Mouse (Mus musculus) stomach, postnatal 0 days (tissue): ENCODE measurements at regions not wholly inside any gene's neighbourhood (a gene's known extent, or its start where the extent isn't known, plus 50 kb on each side); places are given as distances from the start of the nearest gene placed in this dataset.

Experiments used
- ATAC-seq: fragments of 200-750 bp; cut with Nextera tagmentation; 2 replicates; pipeline ENCODE4 v1.8.0; 2017; ENCODE audit not compliant: low FRiP score, low TSS enrichment
- DNase-seq: peaks from one replicate; pipeline ENCODE4 v3.0.0-alpha.2; 2016; ENCODE audit warnings: low spot score
- H3K27ac ChIP-seq: fragments of 300-500 bp; sonication (generic); replicated peaks from 2 replicates; pipeline ENCODE4 v1.5.1; 2014; ENCODE audit warnings: mild to moderate bottlenecking, control low read depth
- H3K27me3 ChIP-seq: fragments of 300-500 bp; sonication (generic); 2 replicates; pipeline ENCODE4 v1.6.1; 2014; ENCODE audit warnings: low read length; ENCODE audit not compliant: control insufficient read depth, insufficient read depth
- H3K36me3 ChIP-seq: fragments of 300-500 bp; sonication (generic); 2 replicates; pipeline ENCODE4 v1.6.1; 2014; ENCODE audit warnings: low read length, mixed read lengths; ENCODE audit not compliant: control insufficient read depth, insufficient read depth
- H3K4me1 ChIP-seq: fragments of 300-500 bp; sonication (generic); replicated peaks from 2 replicates; pipeline ENCODE4 v1.6.1; 2014; ENCODE audit warnings: antibody characterized with exemption; ENCODE audit not compliant: control insufficient read depth, insufficient read depth
- H3K4me2 ChIP-seq: fragments of 300-500 bp; sonication (generic); replicated peaks from 2 replicates; pipeline ENCODE4 v1.6.1; 2014; ENCODE audit warnings: low read depth, mild to moderate bottlenecking, control low read depth, moderate library complexity
- H3K4me3 ChIP-seq: fragments of 300-500 bp; sonication (generic); 2 replicates; pipeline ENCODE4 v1.5.1; 2014; ENCODE audit warnings: low read depth, low read length, control low read depth
- H3K9ac ChIP-seq: fragments of 300-500 bp; sonication (generic); 2 replicates; pipeline ENCODE4 v1.6.1; 2014; ENCODE audit warnings: mild to moderate bottlenecking, low read length, control low read depth, mixed read lengths
- H3K9me3 ChIP-seq: fragments of 300-500 bp; sonication (generic); 2 replicates; pipeline ENCODE4 v1.6.1; 2016; ENCODE audit warnings: low read length; ENCODE audit not compliant: control insufficient read depth
- CTCF ChIP-seq: IDR thresholded peaks from 2 replicates; pipeline ENCODE4 v1.5.1; 2016; ENCODE audit warnings: antibody characterized with exemption, low read depth, mild to moderate bottlenecking, moderate library complexity
- EP300 ChIP-seq: optimal IDR thresholded peaks from 2 replicates; pipeline ENCODE3; 2016; ENCODE audit warnings: antibody characterized with exemption
- WGBS: fragments of 180-500 bp; shearing (Covaris S2); extraction: QIAGEN DNeasy Blood & Tissue Kit; methylation state at CpG from one replicate; pipeline ENCODE4 v1.1.7; 2014; 5-methylcytosine and 5-hydroxymethylcytosine counted together

- Histone ChIP-seq H3K4me2 (no peak overlapping the region), H3K36me3 (no peaks in the 10 kb centered on the region), H3K27ac (no peak overlapping the region), H3K4me3 (no peak overlapping the region), H3K9ac (no peak overlapping the region), H3K27me3 (no peaks in the 10 kb centered on the region), H3K4me1 (no peaks in the 10 kb centered on the region), H3K9me3 (no peaks in the 10 kb centered on the region)
- 68% methylated on average over 9 of the region's 9 CpGs for WGBS
- DNase-seq (no peak), ATAC-seq (no peak)
- TF ChIP-seq EP300 = no peak
- no peak for TF ChIP-seq CTCF
These were observed 68.6 kb downstream of the Tomm20 start for GRCm38 (mm10) chr8:126877039-126877365.

DNA sequence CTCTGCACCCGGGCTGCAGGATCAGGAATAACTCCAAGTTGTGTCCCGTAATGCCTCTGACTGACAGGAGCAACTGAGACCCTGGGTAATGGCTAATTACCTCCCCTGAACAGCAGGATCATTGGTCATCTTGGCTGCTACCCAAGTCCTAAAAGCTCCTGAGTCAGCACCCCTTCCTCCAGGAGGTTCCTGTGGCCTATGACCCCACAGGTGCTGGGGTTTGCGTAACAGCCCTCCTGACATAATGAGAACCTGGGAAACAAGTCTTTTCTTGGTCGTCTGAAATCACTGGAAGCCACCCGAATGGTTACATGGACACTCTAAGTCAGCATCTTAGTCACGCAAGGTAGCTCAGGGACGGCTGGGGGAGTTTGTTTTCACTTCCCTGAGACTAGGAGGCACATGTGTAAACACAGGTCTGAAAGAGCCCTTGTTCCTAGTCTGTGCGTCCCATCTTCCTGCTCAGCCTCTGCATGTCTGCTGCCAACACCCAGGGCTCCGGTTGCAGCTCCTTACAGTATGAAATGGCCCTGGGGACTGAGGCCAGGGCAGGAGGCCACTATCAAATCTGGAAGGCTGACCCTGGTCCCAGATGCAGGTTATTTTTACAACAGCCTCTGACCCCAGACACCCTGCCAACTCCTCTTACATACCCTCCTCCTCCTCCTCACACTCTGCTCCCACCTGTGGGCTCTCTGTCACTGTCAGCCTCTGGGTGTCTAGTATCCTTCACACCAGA is 69.2 kb downstream of the Tomm20 start:
- peak; percentile 75 for ATAC-seq
- Histone ChIP-seq H3K9me3 (no peaks in the 10 kb centered on the region), H3K27me3 (no peaks in the 10 kb centered on the region), H3K9ac (no peak overlapping the region), H3K4me2 (no peak overlapping the region), H3K4me1 (no peaks in the 10 kb centered on the region), H3K36me3 (no peaks in the 10 kb centered on the region), H3K4me3 (no peak overlapping the region), H3K27ac (0 out of 2 replicates have a peak overlapping the region, but pooled peaks have one; percentile 8)
- TF ChIP-seq CTCF (no peak), EP300 (no peak)
- 33% methylated on average over 9 of the region's 9 CpGs for WGBS
- peak; percentile 43 for DNase-seq

GRCm38 (mm10) chr8:126875491-126876155 is 70.0 kb downstream of the Tomm20 start:
- H3K4me2 ChIP-seq = no peak overlapping the region
- no peak overlapping the region for H3K4me3 ChIP-seq
- no peaks in the 10 kb centered on the region for H3K27me3 ChIP-seq
- H3K36me3 ChIP-seq = no peaks in the 10 kb centered on the region
- H3K9ac ChIP-seq = no peak overlapping the region
- TF ChIP-seq CTCF = no peak
- 81% methylated on average over 7 of the region's 7 CpGs for WGBS
- ATAC-seq (no peak), DNase-seq (no peak)
- H3K27ac ChIP-seq = no peak overlapping the region
- no peaks in the 10 kb centered on the region for H3K9me3 ChIP-seq
- no peaks in the 10 kb centered on the region for H3K4me1 ChIP-seq

DNA sequence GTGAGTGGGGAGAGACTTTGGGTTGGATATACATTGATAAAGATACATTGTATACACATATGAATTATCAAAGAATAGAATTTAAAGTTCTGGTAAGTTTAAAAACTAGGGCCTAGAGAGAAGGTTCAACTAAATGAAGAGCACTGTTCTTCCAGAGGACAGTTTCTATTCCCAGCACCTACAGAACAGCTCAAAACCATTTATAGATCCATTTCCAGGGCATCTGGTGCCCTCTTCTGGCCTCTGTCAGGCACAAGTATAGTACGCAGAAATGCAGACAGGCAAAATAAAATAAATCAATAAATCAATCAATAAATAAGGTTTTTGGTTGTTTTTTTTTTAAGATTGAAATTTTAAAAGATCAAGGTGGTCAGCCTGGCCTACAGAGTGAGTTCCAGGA is 70.8 kb downstream of the Tomm20 start:
- H3K4me1 ChIP-seq = no peaks in the 10 kb centered on the region
- no peak overlapping the region for H3K4me2 ChIP-seq
- H3K36me3 ChIP-seq = no peaks in the 10 kb centered on the region
- no peak overlapping the region for H3K4me3 ChIP-seq
- H3K9ac ChIP-seq = no peak overlapping the region
- no peak overlapping the region for H3K27ac ChIP-seq
- TF ChIP-seq EP300 = no peak
- peak; percentile 44 for TF ChIP-seq CTCF
- H3K27me3 ChIP-seq = no peaks in the 10 kb centered on the region
- no peak for ATAC-seq
- no peaks in the 10 kb centered on the region for H3K9me3 ChIP-seq
- DNase-seq = no peak
- 87% methylated on average over 1 of the region's 1 CpGs for WGBS

GRCm38 (mm10) chr8:126874126-126874730 is 71.4 kb downstream of the Tomm20 start:
- no peak for TF ChIP-seq EP300
- no peak for TF ChIP-seq CTCF
- Histone ChIP-seq H3K9me3 (no peaks in the 10 kb centered on the region), H3K4me2 (no peak overlapping the region), H3K27ac (no peak overlapping the region), H3K4me3 (no peak overlapping the region), H3K27me3 (no peaks in the 10 kb centered on the region), H3K9ac (no peak overlapping the region), H3K36me3 (no peaks in the 10 kb centered on the region), H3K4me1 (no peaks in the 10 kb centered on the region)
- 69% methylated on average over 6 of the region's 6 CpGs for WGBS
- no peak for DNase-seq
- ATAC-seq = no peak

DNA sequence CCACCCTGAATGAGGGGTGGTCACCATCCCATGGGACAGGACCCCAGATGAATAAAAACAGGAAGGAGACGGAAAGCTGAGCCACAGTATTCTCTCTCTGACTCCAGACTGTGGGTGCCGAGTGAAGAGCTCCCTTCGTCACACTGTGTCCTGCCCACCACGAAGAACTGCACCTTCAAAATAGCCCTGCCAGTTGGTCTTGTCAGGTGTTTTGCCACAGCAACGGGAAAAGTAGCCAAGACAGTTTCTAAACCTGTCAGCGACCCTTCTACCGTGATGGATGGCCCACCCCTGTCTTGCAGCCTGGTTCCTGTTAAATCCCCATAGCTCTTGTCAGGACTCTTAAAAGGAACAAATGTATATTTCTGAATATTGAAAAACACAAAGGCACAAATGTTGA is 72.3 kb downstream of the Tomm20 start:
- DNase-seq (no peak), ATAC-seq (no peak)
- Histone ChIP-seq H3K27me3 (no peaks in the 10 kb centered on the region), H3K36me3 (no peaks in the 10 kb centered on the region), H3K4me2 (no peak overlapping the region), H3K4me3 (no peak overlapping the region), H3K9ac (no peak overlapping the region), H3K4me1 (no peaks in the 10 kb centered on the region), H3K27ac (no peak overlapping the region), H3K9me3 (no peaks in the 10 kb centered on the region)
- WGBS = 52% methylated on average over 7 of the region's 7 CpGs
- no peak for TF ChIP-seq EP300
- TF ChIP-seq CTCF = no peak
